Mouse (Mus musculus): Measurements from ENCODE around the gene Csrp3. TPM values are rescaled to one million over a fixed set of nuclear protein-coding genes. Genes with fewer than 3 reads are reported as not detected.

Csrp3 gene
- polyA plus RNA-seq, 1 experiment from 2014 or later = 285 TPM

DNA sequence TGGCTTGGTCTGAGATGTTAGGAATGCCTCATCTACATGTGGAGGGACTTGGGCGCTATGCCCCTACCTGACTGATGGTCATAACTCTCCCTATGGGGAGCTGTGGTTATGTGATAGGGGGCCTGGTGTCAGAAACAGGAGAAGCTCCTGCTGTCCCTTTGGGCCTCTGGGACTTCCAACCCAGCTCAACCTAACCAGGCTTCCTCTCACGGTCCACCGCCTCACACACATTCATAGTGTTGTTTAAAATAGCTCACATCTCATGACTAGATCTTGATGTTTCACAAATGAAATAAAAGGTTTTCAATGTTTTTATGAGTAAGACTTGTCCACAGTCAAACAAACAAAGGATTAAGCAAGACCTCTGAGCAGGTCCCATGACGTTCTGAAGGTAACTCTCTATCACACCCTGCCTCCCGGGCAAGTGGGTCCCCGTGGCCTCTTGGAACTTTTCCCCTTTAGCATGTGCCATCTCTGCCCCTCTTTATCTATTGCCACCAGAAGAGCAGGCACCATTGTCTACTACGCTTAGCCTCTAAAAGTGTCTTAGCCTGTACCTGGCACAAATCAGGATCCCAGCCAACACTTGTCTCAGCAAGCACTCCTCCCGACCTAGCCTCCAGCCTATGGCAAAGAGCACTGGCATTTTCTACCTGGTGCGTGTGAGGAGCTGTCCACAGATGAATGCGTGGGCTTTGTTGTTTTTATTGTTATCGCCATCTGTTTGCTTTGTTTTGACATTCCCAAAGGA, 62.9 kb downstream of the Csrp3 start:
- no peak overlapping the region for H3K27ac ChIP-seq (replicated peaks; ENCODE audit: low read depth, low read length)
- no peaks in the 10 kb centered on the region for H3K27me3 ChIP-seq (replicated peaks; ENCODE audit: control insufficient read depth, insufficient read depth, low read length)
- no peak for ATAC-seq (ENCODE audit: low read depth)

DNA sequence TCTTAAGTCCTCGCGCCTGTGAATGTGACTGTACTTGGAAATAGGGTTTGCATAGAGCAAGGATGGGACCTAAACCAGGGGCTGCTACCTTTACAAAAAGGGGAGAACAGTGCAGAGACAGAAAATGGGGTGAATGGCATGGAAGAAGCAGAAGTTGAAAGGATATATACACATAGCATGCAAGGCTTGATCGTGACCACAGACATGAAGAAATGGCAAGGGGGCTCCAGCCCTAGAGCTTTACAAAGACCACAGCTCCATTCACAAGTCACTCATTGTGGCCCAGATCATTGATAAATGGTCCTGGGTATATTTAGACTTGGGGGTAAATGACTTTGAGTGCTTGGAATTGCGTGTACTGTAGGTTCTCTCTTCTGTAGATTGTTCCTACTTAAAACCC, 65.4 kb downstream of the Csrp3 start:
- ATAC-seq (ENCODE audit: low read depth) = no peak
- WGBS = 83% methylated on average over 4 of the region's 4 CpGs
- Histone ChIP-seq H3K4me3 (ENCODE audit: low read depth, low read length) (no peak overlapping the region), H3K36me3 (ENCODE audit: control insufficient read depth, insufficient read depth, low read length) (no peaks in the 10 kb centered on the region), H3K4me2 (ENCODE audit: low read depth, low read length) (no peak overlapping the region), H3K4me1 (ENCODE audit: control insufficient read depth, insufficient read depth, low read length) (no peaks in the 10 kb centered on the region), H3K27me3 (replicated peaks; ENCODE audit: control insufficient read depth, insufficient read depth, low read length) (no peaks in the 10 kb centered on the region), H3K9ac (ENCODE audit: low read depth, low read length) (no peak overlapping the region), H3K27ac (replicated peaks; ENCODE audit: low read depth, low read length) (no peak overlapping the region), H3K9me3 (ENCODE audit: control insufficient read depth, low read length) (no peaks in the 10 kb centered on the region)
- DNase-seq (ENCODE audit: low spot score) = no peak

More for the DNA sequence above, 62.9 kb downstream of the Csrp3 start:
- no peak for DNase-seq (ENCODE audit: low spot score)
- WGBS = 78% methylated on average over 11 of the region's 11 CpGs
- H3K9ac ChIP-seq (ENCODE audit: low read depth, low read length) = no peak overlapping the region
- H3K4me2 ChIP-seq (ENCODE audit: low read depth, low read length) = no peak overlapping the region
- H3K4me3 ChIP-seq (ENCODE audit: low read depth, low read length) = no peak overlapping the region
- no peaks in the 10 kb centered on the region for H3K9me3 ChIP-seq (ENCODE audit: control insufficient read depth, low read length)
- H3K4me1 ChIP-seq (ENCODE audit: control insufficient read depth, insufficient read depth, low read length) = peaks cover 5% of the 10 kb centered on the region; the same call in 1 of the 2 replicates
- H3K36me3 ChIP-seq (ENCODE audit: control insufficient read depth, insufficient read depth, low read length) = no peaks in the 10 kb centered on the region

Other genes starting within 250 kb of the Csrp3 start
- gene Mrgprb3, start 204.2 kb downstream of the Csrp3 start, polyA plus RNA-seq (2014; fragmentation: Nextera tagmentation; extraction: Ambion mirVana) = not detected in 2 replicates
- gene Zdhhc13, start 59.0 kb downstream of the Csrp3 start, polyA plus RNA-seq (2014; fragmentation: Nextera tagmentation; extraction: Ambion mirVana) = 33.0 and 36.5 TPM in 2 replicates
- 16.2 and 17.6 TPM in 2 replicates for gene E2f8, start 33.6 kb upstream of the Csrp3 start, polyA plus RNA-seq (2014; fragmentation: Nextera tagmentation; extraction: Ambion mirVana)
- 13.5 and 15.0 TPM in 2 replicates for gene Nav2, start 60.7 kb upstream of the Csrp3 start, polyA plus RNA-seq (2014; fragmentation: Nextera tagmentation; extraction: Ambion mirVana)